Mouse (Mus musculus): ENCODE measurements around the gene Ghsr. TPM values are rescaled to one million over a fixed set of nuclear protein-coding genes. Genes with fewer than 3 reads are reported as not detected.

The Ghsr gene
- polyA plus RNA-seq (2014; fragmentation: Nextera tagmentation; extraction: Ambion mirVana) = 0.34 and 0.63 TPM in 2 replicates

DNA sequence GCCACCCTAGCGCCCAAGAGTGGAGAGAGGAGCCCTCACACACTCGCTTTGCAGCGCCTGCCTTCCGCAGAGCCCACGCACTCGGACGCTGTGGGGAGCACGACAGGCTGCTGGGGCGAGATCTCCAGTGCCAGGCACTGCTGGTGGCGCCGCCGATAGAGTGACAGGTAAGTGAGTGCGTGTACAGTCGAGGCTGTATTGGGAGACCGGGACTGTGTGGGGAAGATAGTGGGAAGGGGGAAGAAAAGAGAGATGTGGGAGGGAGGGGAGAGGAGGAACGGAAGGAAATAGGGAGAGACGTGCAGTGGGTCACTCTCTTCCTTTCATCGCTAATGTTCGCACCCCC, at the start of gene Ghsr:
Gene Ghsr, plus strand, starts transcription at position 76 of the 346 bp plus-strand sequence.
- ATAC-seq (ENCODE audit: low FRiP score) (peak; percentile 7; the same call in 1 of the 2 replicates), DNase-seq (ENCODE audit: low spot score, missing footprints) (no peak)
- 2% methylated on average over 17 of the region's 19 CpGs for WGBS
- Histone ChIP-seq H3K4me1 (ENCODE audit: control insufficient read depth, insufficient read depth, low read length) (peaks cover 8% of the 10 kb centered on the region), H3K4me2 (peak within 1 kb of the TSS; percentile 48), H3K9ac (ENCODE audit: low read length) (no peak within 1 kb of the TSS), H3K4me3 (ENCODE audit: low read depth, low read length) (peak within 1 kb of the TSS; percentile 25), H3K36me3 (ENCODE audit: control insufficient read depth, insufficient read depth, low read length) (no peaks in the 10 kb centered on the region), H3K27ac (ENCODE audit: low read depth, low read length) (no peak within 1 kb of the TSS), H3K9me3 (ENCODE audit: control insufficient read depth, low read length) (no peaks in the 10 kb centered on the region), H3K27me3 (ENCODE audit: control insufficient read depth, insufficient read depth, low read length) (peaks cover 38% of the 10 kb centered on the region)

DNA sequence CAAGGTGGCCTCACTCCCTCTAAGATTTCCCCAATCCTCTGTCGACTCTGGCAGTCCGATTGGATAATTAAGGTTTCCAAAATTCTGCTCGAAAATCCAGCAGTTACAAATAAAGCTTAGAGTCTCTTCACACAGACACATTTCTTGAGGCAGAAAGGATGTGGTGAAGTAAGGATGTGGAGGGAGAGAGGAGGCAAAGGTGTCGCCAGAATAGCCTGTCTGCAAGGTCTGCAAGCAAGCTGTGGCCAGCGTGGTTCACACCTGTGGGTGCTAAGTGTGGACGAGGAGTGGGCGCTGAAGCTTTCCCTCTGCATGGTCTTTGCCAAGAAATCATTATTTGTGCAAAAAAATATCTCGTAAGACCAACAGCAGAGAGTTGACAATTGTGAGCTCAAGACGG, 48.6 kb upstream of the Ghsr start:
- Histone ChIP-seq H3K9me3 (ENCODE audit: control insufficient read depth, low read length) (no peaks in the 10 kb centered on the region), H3K4me3 (ENCODE audit: low read depth, low read length) (no peak overlapping the region), H3K27ac (ENCODE audit: low read depth, low read length) (no peak overlapping the region), H3K36me3 (ENCODE audit: control insufficient read depth, insufficient read depth, low read length) (no peaks in the 10 kb centered on the region), H3K9ac (ENCODE audit: low read length) (no peak overlapping the region), H3K4me1 (ENCODE audit: control insufficient read depth, insufficient read depth, low read length) (no peaks in the 10 kb centered on the region), H3K27me3 (ENCODE audit: control insufficient read depth, insufficient read depth, low read length) (no peaks in the 10 kb centered on the region), H3K4me2 (no peak overlapping the region)
- 90% methylated on average over 9 of the region's 9 CpGs for WGBS
- DNase-seq (ENCODE audit: low spot score, missing footprints) (no peak), ATAC-seq (ENCODE audit: low FRiP score) (no peak)

DNA sequence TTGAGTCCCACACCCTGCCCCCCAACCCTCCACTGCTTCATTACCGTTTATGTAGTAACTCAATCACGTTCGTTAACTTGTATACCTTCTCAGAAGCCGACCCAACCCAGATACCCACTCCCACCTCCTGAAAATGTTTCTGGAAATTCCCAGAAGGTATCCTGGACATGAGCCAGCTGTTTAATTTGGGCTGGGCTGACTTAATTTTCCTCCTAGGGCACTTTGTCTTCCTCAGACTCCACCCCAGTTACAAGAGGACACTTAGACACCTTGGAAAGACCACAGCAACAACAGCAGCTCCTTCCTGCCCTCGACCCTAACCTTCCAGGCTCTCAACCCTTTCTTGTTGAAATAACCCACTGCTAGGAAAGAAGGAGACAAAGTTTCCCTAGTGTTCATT, 47.6 kb upstream of the Ghsr start:
- Histone ChIP-seq H3K4me3 (ENCODE audit: low read depth, low read length) (no peak overlapping the region), H3K4me2 (no peak overlapping the region), H3K27me3 (ENCODE audit: control insufficient read depth, insufficient read depth, low read length) (no peaks in the 10 kb centered on the region), H3K9me3 (ENCODE audit: control insufficient read depth, low read length) (no peaks in the 10 kb centered on the region), H3K27ac (ENCODE audit: low read depth, low read length) (no peak overlapping the region), H3K36me3 (ENCODE audit: control insufficient read depth, insufficient read depth, low read length) (no peaks in the 10 kb centered on the region), H3K9ac (ENCODE audit: low read length) (no peak overlapping the region), H3K4me1 (ENCODE audit: control insufficient read depth, insufficient read depth, low read length) (no peaks in the 10 kb centered on the region)
- WGBS = 83% methylated on average over 5 of the region's 5 CpGs
- ATAC-seq (ENCODE audit: low FRiP score) = no peak
- DNase-seq (ENCODE audit: low spot score, missing footprints) = no peak

DNA sequence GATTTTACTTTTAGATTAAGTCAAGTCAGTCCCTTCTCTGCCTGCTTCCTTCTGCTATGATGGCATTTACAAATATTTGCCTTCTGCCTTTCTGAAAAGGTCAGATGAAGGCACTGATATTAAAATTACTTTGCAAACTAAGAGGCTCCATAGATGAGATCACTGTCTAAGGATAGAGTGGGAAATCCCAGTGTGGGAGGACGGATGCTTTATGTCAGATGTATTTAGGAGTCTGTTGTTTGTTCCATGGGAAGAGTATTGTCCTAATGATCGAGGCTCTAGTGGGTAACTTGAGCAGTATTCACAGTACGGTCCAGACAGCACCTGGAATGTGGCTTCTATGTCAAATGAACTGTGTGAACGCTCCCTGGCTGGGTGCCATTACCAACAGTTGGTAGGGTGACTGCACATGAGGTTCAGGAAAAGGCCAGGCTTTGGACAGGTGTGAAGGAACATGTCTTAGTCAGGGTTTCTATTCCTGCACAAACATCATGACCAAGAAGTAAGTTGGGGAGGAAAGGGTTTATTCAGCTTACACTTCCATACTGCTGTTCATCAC, 44.4 kb upstream of the Ghsr start:
- Histone ChIP-seq H3K4me1 (ENCODE audit: control insufficient read depth, insufficient read depth, low read length) (no peaks in the 10 kb centered on the region), H3K4me3 (ENCODE audit: low read depth, low read length) (no peak overlapping the region), H3K9me3 (ENCODE audit: control insufficient read depth, low read length) (no peaks in the 10 kb centered on the region), H3K9ac (ENCODE audit: low read length) (no peak overlapping the region), H3K36me3 (ENCODE audit: control insufficient read depth, insufficient read depth, low read length) (no peaks in the 10 kb centered on the region), H3K4me2 (no peak overlapping the region), H3K27ac (ENCODE audit: low read depth, low read length) (no peak overlapping the region), H3K27me3 (ENCODE audit: control insufficient read depth, insufficient read depth, low read length) (no peaks in the 10 kb centered on the region)
- WGBS = 87% methylated on average over 4 of the region's 4 CpGs
- no peak for DNase-seq (ENCODE audit: low spot score, missing footprints)
- ATAC-seq (ENCODE audit: low FRiP score) = no peak

DNA sequence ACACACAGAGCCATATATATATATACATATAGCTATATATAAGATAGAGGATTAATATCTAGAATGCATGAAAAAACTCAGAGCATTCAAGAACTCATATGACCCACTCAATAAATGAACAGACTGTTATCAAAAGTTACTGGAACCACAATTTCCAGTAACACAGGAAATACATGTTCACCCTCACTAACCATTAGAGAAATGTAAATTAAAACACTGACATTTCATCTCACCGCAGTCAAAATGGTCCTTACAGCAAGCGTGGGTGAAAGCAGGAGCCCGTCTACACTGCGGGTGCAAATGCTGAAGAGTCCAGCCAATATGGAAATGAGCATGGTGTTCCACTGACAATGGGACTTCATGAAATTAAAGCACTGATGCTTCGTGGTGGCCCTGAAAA, 40.4 kb upstream of the Ghsr start:
- Histone ChIP-seq H3K9me3 (ENCODE audit: control insufficient read depth, low read length) (no peaks in the 10 kb centered on the region), H3K4me2 (no peak overlapping the region), H3K9ac (ENCODE audit: low read length) (no peak overlapping the region), H3K4me3 (ENCODE audit: low read depth, low read length) (no peak overlapping the region), H3K27ac (ENCODE audit: low read depth, low read length) (no peak overlapping the region), H3K36me3 (ENCODE audit: control insufficient read depth, insufficient read depth, low read length) (no peaks in the 10 kb centered on the region), H3K27me3 (ENCODE audit: control insufficient read depth, insufficient read depth, low read length) (no peaks in the 10 kb centered on the region), H3K4me1 (ENCODE audit: control insufficient read depth, insufficient read depth, low read length) (no peaks in the 10 kb centered on the region)
- ATAC-seq (ENCODE audit: low FRiP score) (no peak), DNase-seq (ENCODE audit: low spot score, missing footprints) (no peak)
- WGBS = 93% methylated on average over 5 of the region's 5 CpGs

DNA sequence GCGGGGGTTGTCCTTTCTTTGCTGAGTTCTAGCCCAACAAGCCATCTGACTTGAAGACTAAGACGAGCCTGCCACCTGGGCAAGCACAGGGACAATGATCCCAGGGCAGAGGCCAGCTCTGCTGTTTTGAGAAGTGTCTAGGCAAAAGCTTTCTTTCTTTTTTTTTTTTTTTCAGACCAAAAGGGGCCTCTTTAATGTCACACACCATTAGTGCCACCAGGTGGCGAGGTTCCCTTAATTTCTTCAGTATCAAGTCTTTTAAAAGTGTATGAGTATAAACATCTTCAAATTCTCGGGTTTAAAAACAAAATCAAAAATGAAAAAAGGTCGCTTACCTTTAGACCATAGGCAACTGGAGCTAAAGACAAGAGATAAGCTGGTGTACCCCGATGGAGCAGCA, 32.7 kb upstream of the Ghsr start:
- 34% methylated on average over 6 of the region's 6 CpGs for WGBS
- H3K9me3 ChIP-seq (ENCODE audit: control insufficient read depth, low read length) = no peaks in the 10 kb centered on the region
- no peak overlapping the region for H3K27ac ChIP-seq (ENCODE audit: low read depth, low read length)
- no peak for ATAC-seq (ENCODE audit: low FRiP score)
- DNase-seq (ENCODE audit: low spot score, missing footprints) = peak; percentile 89
- H3K9ac ChIP-seq (ENCODE audit: low read length) = no peak overlapping the region
- H3K4me3 ChIP-seq (ENCODE audit: low read depth, low read length) = no peak overlapping the region
- no peaks in the 10 kb centered on the region for H3K27me3 ChIP-seq (ENCODE audit: control insufficient read depth, insufficient read depth, low read length)
- no peaks in the 10 kb centered on the region for H3K4me1 ChIP-seq (ENCODE audit: control insufficient read depth, insufficient read depth, low read length)
- H3K4me2 ChIP-seq = no peak overlapping the region
- no peaks in the 10 kb centered on the region for H3K36me3 ChIP-seq (ENCODE audit: control insufficient read depth, insufficient read depth, low read length)

DNA sequence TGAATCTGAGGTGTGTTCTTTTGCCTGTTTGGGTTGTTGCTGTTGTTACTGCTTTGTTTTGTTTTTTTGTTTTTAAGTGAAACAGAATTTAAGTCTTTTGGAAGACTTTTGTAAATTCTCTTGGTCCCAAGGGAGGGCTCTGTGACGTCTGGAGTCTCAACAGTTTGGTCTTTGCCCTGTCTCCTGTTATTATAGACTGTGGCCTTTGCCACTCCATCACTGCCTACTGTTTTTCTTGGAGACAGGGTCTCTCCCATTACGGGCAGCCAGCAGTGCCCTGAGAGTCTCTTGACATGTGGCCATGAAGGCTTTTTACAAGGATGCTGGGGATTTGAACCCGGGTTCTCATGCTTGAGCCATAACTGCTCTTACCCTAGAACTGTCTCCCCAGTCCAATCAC, 32.3 kb upstream of the Ghsr start:
- DNase-seq (ENCODE audit: low spot score, missing footprints) = no peak
- H3K36me3 ChIP-seq (ENCODE audit: control insufficient read depth, insufficient read depth, low read length) = no peaks in the 10 kb centered on the region
- no peaks in the 10 kb centered on the region for H3K4me1 ChIP-seq (ENCODE audit: control insufficient read depth, insufficient read depth, low read length)
- no peak for ATAC-seq (ENCODE audit: low FRiP score)
- no peak overlapping the region for H3K4me2 ChIP-seq
- no peaks in the 10 kb centered on the region for H3K9me3 ChIP-seq (ENCODE audit: control insufficient read depth, low read length)
- H3K9ac ChIP-seq (ENCODE audit: low read length) = no peak overlapping the region
- H3K27ac ChIP-seq (ENCODE audit: low read depth, low read length) = no peak overlapping the region
- no peaks in the 10 kb centered on the region for H3K27me3 ChIP-seq (ENCODE audit: control insufficient read depth, insufficient read depth, low read length)
- WGBS = 80% methylated on average over 3 of the region's 3 CpGs
- no peak overlapping the region for H3K4me3 ChIP-seq (ENCODE audit: low read depth, low read length)

DNA sequence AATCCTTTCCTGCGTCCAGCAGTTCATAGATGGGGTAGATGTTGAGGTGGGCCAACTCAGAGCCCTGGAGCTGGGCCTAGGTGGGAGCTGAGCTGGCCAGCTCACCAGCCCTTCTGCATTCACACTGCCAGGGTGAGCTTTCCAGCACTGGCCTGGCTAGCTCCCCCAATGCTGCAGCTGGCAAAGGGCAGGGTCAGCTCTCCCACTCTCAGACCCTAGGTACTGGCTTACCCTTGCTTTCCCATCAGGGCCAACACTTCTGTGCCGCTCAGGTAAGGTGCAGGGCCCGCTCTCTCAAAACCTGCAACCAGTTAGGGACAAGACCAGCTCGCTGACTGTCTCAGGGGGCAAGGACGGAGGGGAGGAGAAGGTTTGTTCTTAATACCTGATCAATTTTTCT, 30.4 kb upstream of the Ghsr start:
- H3K27ac ChIP-seq (ENCODE audit: low read depth, low read length) = no peak overlapping the region
- ATAC-seq (ENCODE audit: low FRiP score) = no peak
- DNase-seq (ENCODE audit: low spot score, missing footprints) = no peak
- H3K27me3 ChIP-seq (ENCODE audit: control insufficient read depth, insufficient read depth, low read length) = no peaks in the 10 kb centered on the region
- no peak overlapping the region for H3K9ac ChIP-seq (ENCODE audit: low read length)
- no peak overlapping the region for H3K4me2 ChIP-seq
- no peaks in the 10 kb centered on the region for H3K36me3 ChIP-seq (ENCODE audit: control insufficient read depth, insufficient read depth, low read length)
- H3K4me3 ChIP-seq (ENCODE audit: low read depth, low read length) = no peak overlapping the region
- H3K4me1 ChIP-seq (ENCODE audit: control insufficient read depth, insufficient read depth, low read length) = no peaks in the 10 kb centered on the region
- WGBS = 94% methylated on average over 5 of the region's 5 CpGs
- H3K9me3 ChIP-seq (ENCODE audit: control insufficient read depth, low read length) = no peaks in the 10 kb centered on the region

DNA sequence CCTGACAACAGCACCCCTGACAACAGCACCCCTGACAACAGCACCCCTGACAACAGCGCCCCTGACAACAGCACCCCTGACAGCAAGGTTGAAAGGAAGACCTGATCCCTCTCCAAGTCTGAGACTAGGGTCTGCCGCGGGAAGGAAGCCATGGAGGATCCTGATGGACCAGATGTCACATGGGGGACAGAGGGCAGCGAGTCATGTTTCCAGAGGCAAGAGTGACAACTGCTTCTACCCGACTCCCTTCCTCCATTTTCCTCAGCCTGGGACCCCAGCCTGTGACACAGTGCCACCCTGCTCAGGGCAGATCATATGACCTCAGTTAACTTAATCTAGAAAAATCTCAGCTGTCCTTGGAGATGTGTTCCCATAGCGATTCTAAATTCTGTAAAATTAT, 28.7 kb upstream of the Ghsr start:
- Histone ChIP-seq H3K4me3 (ENCODE audit: low read depth, low read length) (no peak overlapping the region), H3K27me3 (ENCODE audit: control insufficient read depth, insufficient read depth, low read length) (no peaks in the 10 kb centered on the region), H3K4me1 (ENCODE audit: control insufficient read depth, insufficient read depth, low read length) (no peaks in the 10 kb centered on the region), H3K9ac (ENCODE audit: low read length) (no peak overlapping the region), H3K27ac (ENCODE audit: low read depth, low read length) (no peak overlapping the region), H3K4me2 (no peak overlapping the region), H3K36me3 (ENCODE audit: control insufficient read depth, insufficient read depth, low read length) (no peaks in the 10 kb centered on the region), H3K9me3 (ENCODE audit: control insufficient read depth, low read length) (no peaks in the 10 kb centered on the region)
- 60% methylated on average over 6 of the region's 6 CpGs for WGBS
- DNase-seq (ENCODE audit: low spot score, missing footprints) (no peak), ATAC-seq (ENCODE audit: low FRiP score) (peak; percentile 52; the same call in 1 of the 2 replicates)

DNA sequence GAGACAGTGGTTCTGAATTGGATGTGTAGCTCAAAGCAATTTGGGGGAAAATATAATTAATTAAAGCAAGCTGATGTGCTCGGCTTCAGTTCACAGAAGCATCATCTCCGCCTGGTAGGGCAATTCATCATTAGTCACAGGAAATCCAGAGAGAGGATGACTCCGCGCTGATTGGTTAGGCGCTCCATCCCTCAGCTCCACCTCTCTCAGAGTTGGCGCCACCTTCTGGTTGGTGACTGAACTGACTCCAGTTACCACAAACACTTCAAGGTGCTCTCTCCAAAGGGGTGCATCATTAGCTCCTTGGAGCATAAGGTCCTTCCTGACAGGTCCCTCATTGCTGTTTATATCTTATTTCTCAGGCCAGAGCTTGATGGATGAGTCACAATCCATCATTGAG, 25.6 kb upstream of the Ghsr start:
- no peaks in the 10 kb centered on the region for H3K27me3 ChIP-seq (ENCODE audit: control insufficient read depth, insufficient read depth, low read length)
- no peaks in the 10 kb centered on the region for H3K4me1 ChIP-seq (ENCODE audit: control insufficient read depth, insufficient read depth, low read length)
- H3K9me3 ChIP-seq (ENCODE audit: control insufficient read depth, low read length) = no peaks in the 10 kb centered on the region
- no peaks in the 10 kb centered on the region for H3K36me3 ChIP-seq (ENCODE audit: control insufficient read depth, insufficient read depth, low read length)
- H3K27ac ChIP-seq (ENCODE audit: low read depth, low read length) = no peak overlapping the region
- no peak overlapping the region for H3K9ac ChIP-seq (ENCODE audit: low read length)
- H3K4me2 ChIP-seq = no peak overlapping the region
- 50% methylated on average over 6 of the region's 6 CpGs for WGBS
- ATAC-seq (ENCODE audit: low FRiP score) (no peak), DNase-seq (ENCODE audit: low spot score, missing footprints) (no peak)
- no peak overlapping the region for H3K4me3 ChIP-seq (ENCODE audit: low read depth, low read length)
